Mouse (Mus musculus) thymus, adult 18-20 months (tissue): ENCODE data around the gene Dok5.

Source experiments
- DNase-seq, 2 experiments: peaks; one replicate each; pipeline ENCODE4 v3.0.0; 2022; ENCODE audit warnings: mixed read lengths in 2 of 2

Dok5 gene

DNA sequence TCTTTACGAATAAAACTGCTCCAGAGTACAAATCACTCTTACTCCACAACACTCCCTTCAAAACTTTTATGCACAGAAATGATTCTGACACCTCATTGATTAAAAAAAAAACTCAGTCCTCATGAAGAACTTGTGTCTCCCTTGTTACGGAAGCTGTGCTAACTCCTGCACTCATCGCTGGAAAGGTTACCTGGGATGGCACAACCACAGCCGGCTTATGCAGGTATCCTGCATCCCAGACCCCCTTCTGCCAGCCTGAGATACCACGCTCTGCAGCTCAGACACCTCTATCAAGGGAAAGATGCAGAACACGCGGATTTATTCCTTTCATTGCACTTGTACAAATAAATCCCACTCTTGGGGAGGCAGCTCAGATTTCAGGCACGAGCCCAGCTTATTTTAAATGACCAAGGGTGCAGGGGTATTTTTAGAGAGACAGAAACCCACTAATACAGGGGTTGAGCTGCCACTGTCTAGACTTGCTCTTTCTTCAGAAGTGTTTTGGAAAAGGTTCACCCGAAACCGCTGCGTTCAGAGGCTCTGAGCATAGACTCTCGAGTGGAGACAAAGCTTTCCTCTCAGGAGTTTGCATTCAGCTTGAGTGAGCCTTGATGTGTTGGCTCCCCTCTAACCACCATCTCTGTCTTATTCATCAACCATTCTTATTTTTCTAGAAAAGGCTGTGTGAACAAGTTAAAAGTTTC, 76.1 kb downstream of the Dok5 start:
- DNase-seq: no peak

GRCm38 (mm10) chr2:170808259-170808789, 76.7 kb downstream of the Dok5 start:
- no peak for DNase-seq

DNA sequence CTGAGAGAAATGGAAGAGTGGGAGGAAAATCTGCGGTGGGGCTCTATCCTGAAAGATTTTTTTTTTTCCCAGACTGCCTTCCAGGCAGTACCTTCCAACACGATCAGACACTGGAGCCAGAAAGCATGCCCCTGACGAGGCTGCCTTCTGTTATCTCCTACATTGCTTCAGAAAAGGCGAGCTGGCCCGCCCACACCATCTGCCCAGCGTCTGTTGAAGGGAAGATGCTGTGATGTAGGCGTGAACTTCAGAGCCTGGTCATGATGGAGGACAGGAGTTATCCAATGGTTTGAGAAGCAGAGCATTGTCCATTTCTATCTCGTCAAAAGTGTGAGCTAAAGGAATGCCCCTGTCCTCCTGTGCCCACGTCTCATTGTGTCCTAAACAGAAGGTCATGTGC, 79.7 kb downstream of the Dok5 start:
- DNase-seq: no peak

DNA sequence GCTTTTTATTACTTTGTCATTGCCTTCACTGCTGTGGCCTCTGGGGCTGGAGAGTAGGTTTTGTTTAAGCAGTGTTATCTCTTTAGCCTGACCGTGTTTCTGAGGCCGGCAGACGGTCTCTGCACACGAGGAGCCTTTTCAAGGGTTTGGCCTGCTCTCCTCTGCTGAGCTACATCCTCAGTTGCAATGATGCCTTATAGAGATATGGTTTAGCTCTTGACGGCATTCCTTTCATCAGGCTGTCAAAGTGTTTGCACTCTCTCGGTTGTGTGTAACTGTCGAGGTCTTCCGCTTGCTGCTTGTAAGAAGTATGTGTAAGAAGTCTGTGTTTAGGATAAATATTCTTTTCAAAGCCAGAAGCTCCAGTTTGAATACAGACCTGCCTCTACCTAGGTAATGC, 84.7 kb downstream of the Dok5 start:
- DNase-seq: no peak

- no peak for DNase-seq
Observed at GRCm38 (mm10) chr2:170817112-170817703, 85.6 kb downstream of the Dok5 start.

DNA sequence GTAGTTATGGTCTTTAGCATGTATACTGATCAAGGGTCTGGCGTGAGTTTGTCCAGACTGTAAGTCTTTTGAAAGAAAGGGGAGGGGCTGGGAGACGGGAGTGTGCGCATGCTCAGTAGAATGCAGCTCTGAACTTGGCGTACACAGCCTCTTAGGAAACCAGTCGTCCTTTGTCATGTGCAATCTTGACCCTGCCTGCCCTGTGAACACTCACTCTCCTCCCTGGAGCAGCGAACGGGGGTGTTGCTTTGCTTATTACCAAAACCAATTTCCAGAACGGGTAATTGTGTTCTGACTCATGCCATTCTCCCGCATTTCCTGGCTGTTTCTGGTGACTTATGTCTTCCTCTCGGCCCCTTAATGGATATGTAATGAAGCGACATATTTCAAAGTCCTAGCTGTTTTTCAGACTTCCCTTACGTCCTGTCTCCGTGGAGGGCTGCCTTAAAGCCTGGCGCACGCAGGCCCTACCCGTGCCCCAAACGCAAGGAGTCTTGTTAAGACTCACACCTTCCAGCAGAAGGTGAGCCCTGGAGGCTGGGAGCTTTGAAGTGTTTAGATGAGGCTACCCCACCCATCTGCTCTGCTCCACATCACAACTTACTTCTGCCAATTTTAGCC, 95.3 kb downstream of the Dok5 start:
- no peak for DNase-seq

DNA sequence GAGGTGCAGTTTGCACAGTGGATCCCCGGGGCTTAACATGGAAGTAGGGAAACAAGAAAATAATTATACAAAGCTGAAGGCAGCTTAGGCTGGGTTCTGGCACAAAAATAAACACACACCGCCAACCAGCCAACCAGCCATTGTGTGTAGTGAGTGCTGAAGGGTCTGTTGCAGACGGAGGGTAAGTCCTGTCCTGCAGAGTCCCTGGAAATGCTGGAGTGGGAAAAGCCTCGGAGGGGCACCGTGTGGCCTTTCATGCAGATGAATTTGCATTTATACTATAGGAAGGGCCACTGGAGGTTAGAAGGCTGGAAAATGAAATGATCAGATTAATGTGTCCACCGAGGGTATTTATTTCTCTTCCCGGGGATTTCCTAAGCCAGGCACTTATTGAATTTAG, 97.2 kb downstream of the Dok5 start:
- no peak for DNase-seq

DNA sequence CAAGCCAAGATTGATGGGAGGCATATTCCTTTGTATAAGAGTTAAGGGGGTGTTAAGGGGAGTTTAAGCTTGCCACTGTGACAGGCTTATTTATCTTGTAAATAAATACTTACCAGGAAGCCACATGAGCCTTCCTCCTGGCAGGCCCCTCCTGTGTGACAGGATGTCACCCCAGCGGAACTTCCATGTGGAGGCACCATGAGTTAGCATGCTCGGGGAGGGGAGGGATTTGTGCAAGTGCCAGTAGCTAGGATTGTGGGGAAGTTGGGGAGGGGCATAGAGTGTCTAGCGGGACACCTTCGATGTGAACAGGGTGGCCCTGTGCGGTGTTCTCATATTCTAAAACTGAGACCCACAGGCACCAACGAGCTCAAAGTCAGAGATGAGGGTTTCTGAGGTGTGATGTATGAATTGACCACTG, 97.6 kb downstream of the Dok5 start:
- no peak for DNase-seq

DNA sequence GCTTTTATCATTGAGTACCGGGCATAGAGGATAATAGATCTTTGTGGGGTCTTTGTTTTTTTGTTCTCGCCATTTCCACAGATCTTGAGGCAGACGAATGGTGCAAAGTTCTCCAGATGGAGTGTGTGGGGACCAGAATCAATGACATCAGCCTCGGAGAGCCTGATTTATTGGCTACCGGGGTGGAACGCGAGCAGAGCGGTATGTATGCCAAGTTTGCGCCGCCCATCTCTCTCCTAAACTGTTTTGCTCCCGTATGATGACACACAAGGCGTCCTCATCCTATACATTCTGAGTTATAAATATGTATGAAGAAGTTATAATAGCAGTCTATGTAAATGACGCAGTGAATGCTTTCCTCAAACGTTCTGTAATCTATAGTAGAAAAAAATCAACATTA, 98.4 kb downstream of the Dok5 start:
- no peak for DNase-seq

DNA sequence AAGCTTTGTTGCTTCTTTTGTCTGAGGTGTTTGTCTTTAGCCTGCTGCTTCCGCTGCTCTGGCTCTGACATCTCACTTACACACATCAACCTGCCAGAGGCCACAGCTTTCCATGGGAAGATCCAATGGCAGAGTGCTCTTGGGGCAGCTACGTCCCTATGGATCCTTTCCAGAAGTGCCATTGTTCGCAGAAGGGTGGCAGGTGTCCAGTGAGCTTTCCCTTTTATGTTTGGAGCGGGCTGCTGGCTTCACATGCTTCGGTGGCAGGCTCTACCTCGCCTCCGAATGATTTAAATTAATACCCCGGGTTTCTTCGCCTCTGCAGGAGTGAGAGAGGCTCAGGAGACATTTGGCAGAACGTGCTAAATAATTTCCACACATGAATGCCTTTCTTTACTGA, 105.3 kb downstream of the Dok5 start:
- DNase-seq: no peak

GRCm38 (mm10) chr2:170837363-170837762, 105.8 kb downstream of the Dok5 start:
- DNase-seq: no peak

GRCm38 (mm10) chr2:170837824-170838557, 106.4 kb downstream of the Dok5 start:
- no peak for DNase-seq

- DNase-seq: no peak
Observed at GRCm38 (mm10) chr2:170841441-170841965, 109.9 kb downstream of the Dok5 start.

- DNase-seq: no peak
Observed at GRCm38 (mm10) chr2:170845511-170845910, 113.9 kb downstream of the Dok5 start.

GRCm38 (mm10) chr2:170850058-170850457, 118.5 kb downstream of the Dok5 start:
- DNase-seq: no peak

DNA sequence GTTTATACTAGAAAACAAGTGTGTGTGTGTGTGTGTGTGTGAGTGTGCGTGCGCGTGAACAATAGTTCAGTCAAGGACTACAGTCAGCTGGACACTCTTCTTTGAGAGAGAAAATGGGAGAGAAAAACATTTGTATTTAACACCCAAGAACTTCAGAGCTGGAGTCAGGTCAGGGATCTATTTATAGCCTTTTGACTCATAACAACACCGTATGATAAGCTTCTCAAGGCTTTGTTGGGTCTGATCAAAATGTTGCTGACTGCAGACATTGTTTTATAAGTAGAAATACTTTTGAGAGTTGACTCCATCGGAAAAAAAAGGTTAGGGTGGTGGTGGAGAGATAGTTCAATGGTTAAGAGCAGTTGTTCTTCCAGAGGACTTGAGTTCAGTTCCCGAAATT, 120.7 kb downstream of the Dok5 start:
- DNase-seq: no peak

GRCm38 (mm10) chr2:170855210-170855609, 123.6 kb downstream of the Dok5 start:
- DNase-seq: no peak

DNA sequence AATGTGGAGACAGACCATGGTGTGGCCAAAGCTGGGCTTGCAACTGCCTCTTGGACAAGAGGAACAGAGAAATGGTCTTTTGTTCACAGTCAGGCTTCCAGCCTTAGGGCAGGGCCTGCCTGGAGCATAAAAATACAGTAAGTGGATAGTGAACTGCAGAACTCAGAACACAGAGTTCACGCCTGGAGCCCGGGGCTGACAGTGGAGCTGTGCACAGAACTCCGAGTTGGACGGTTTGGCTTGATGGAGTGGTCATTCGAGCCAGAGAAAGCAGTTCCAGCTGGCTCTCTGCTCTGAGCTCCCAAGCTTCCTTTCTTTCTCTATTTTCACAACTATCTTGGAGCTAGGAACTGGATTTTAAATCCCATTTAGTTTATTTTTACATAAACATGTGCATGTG, 124.5 kb downstream of the Dok5 start:
- no peak for DNase-seq

GRCm38 (mm10) chr2:170857507-170857906, 125.9 kb downstream of the Dok5 start:
- no peak for DNase-seq

DNA sequence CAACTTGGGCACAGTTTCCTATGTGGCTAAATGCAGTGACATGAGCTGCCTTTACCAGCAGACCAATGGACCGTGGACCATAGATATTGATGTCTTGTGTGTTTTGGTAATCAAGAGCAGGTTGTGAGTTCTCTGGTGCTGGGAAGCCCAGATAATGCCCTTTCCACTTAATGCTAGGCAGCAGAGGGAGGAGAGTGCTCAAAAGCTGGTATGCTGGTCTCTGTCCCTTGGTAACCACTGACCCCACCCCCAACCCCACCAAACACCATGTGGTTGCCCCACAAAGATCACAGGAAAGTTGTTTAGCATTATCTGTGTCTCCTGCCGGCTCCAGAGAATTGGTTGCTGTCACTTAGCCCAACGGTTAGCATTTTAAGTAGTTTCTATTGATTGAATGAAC, 127.0 kb downstream of the Dok5 start:
- no peak for DNase-seq

DNA sequence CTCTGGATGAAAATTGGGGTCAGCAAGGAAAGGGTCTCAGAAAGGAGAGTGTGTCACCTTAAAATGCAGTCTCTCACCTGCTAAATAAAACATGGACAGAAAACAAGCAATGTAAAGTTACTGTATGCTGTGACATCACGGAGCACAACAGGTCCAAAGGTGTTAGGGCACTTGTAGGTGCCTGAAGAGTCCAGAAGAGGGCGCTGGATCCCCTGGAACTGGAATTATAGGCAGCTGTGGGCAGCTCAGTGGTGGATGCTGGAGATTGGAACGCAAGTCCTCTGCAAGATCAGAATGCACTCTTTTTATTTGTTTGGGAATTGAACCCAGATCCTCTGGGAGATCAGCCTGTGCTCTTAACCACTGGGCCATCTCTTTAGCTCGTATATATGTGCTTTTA, 129.0 kb downstream of the Dok5 start:
- DNase-seq: no peak

- no peak for DNase-seq
Observed at GRCm38 (mm10) chr2:170862799-170863198, 131.2 kb downstream of the Dok5 start.

DNA sequence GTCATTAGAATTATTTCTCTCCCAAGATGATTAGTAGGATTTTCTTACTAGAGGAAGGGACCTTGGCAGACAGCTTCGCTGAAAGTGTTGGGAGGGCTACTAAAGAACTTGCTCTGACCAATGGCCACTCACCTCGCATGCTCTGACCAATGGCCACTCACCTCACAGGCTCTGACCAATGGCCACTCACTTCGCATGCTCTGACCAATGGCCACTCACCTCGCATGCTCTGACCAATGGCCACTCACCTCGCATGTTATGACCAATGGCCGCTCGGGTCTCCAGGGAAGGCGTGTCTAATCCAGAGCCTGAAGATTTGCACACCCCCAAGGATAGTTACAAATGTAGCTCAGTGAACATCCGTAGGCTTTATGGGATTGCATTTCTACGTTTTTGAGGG, 131.6 kb downstream of the Dok5 start:
- no peak for DNase-seq
